Mouse (Mus musculus) forebrain, postnatal 0 days (tissue): ENCODE results near the gene Slc35c2. TPM values are rescaled to one million over a fixed set of nuclear protein-coding genes. Genes with fewer than 3 reads are reported as not detected.

Experiments used
- ATAC-seq: fragments of 200-750 bp; cut with Nextera tagmentation; 2 replicates; pipeline ENCODE4 v1.8.0; 2017; ENCODE audit warnings: mild to moderate bottlenecking, moderate library complexity
- DNase-seq: peaks from one replicate; pipeline ENCODE4 v3.0.0-alpha.2; 2015
- H3K27ac ChIP-seq: fragments of 300-500 bp; sonication (generic); 2 replicates; pipeline ENCODE4 v1.5.1; 2014; ENCODE audit warnings: low read depth, mild to moderate bottlenecking, antibody characterized with exemption, low read length, moderate library complexity, mixed read lengths
- H3K27me3 ChIP-seq: fragments of 300-500 bp; sonication (generic); 2 replicates; pipeline ENCODE4 v1.6.1; 2014; ENCODE audit warnings: mild to moderate bottlenecking, low read length, mixed read lengths; ENCODE audit not compliant: insufficient read depth
- H3K36me3 ChIP-seq: fragments of 300-500 bp; sonication (generic); 2 replicates; pipeline ENCODE4 v1.6.1; 2014; ENCODE audit warnings: mild to moderate bottlenecking, moderate library complexity; ENCODE audit not compliant: insufficient read depth
- H3K4me1 ChIP-seq: fragments of 300-500 bp; sonication (generic); 2 replicates; pipeline ENCODE4 v1.6.1; 2014; ENCODE audit warnings: antibody characterized with exemption; ENCODE audit not compliant: insufficient read depth
- H3K4me2 ChIP-seq: fragments of 300-500 bp; sonication (generic); 2 replicates; pipeline ENCODE4 v1.6.1; 2014; ENCODE audit warnings: low read depth, mild to moderate bottlenecking, moderate library complexity
- H3K4me3 ChIP-seq: fragments of 300-500 bp; sonication (generic); 2 replicates; pipeline ENCODE4 v1.5.1; 2014; ENCODE audit warnings: low read depth, low read length, mixed read lengths
- H3K9ac ChIP-seq: fragments of 300-500 bp; sonication (generic); 2 replicates; pipeline ENCODE4 v1.6.1; 2014; ENCODE audit warnings: mild to moderate bottlenecking
- H3K9me3 ChIP-seq: fragments of 300-500 bp; sonication (generic); 2 replicates; pipeline ENCODE4 v1.6.1; 2016; ENCODE audit warnings: low read length
- CTCF ChIP-seq: sonication (generic); IDR thresholded peaks from 2 replicates; pipeline ENCODE4 v1.5.1; 2016; ENCODE audit warnings: antibody characterized with exemption, control low read depth, low read depth
- WGBS: fragments of 180-500 bp; shearing (Covaris S2); extraction: QIAGEN DNeasy Blood & Tissue Kit; methylation state at CpG from one replicate; pipeline ENCODE4 v1.1.7; 2014; 5-methylcytosine and 5-hydroxymethylcytosine counted together
- polyA plus RNA-seq: library from polyadenylated mRNA; unstranded; fragments of >200 nt; fragmentation: Nextera tagmentation; extraction: Ambion mirVana; gene quantifications from 2 replicates; pipeline ENCODE4 v1.2.1, GENCODE M21; 2015
- total RNA-seq: library from RNA; depleted of rRNA; stranded (reverse); fragments of >200 nt; gene quantifications from 2 replicates; pipeline ENCODE4 v1.2.3, GENCODE M21; 2014

Slc35c2 gene
- total and polyA plus RNA-seq, 2 experiments from 2014 or later = 62.7 to 85.8 TPM

DNA sequence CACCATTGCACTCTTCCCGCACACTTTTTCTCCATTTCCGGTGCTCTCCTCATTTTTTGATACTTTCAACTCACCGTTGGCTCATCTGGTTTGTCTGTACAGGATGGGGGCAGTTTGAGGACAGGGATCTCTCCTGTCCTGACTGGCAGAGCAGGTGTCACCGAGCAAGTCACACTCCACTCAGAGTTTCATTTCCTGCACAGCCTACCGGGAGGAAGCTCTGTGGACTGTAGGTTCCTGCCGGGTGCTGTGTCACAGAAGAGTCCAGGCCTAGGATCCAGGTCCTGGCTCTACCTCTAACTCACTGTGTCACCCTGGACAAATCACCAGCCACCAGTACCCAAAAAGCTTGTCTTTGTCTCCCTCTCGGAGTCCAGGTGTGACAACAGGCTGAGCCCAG, 45.9 kb downstream of the Slc35c2 start:
- Histone ChIP-seq H3K36me3 (no peaks in the 10 kb centered on the region), H3K4me1 (peaks cover 13% of the 10 kb centered on the region; the same call in 1 of the 2 replicates), H3K9ac (no peak overlapping the region), H3K27ac (no peak overlapping the region), H3K27me3 (peaks cover 10% of the 10 kb centered on the region), H3K4me3 (no peak overlapping the region), H3K9me3 (no peaks in the 10 kb centered on the region), H3K4me2 (no peak overlapping the region)
- TF ChIP-seq CTCF = no peak
- 65% methylated on average over 7 of the region's 7 CpGs for WGBS
- DNase-seq (no peak), ATAC-seq (no peak)

DNA sequence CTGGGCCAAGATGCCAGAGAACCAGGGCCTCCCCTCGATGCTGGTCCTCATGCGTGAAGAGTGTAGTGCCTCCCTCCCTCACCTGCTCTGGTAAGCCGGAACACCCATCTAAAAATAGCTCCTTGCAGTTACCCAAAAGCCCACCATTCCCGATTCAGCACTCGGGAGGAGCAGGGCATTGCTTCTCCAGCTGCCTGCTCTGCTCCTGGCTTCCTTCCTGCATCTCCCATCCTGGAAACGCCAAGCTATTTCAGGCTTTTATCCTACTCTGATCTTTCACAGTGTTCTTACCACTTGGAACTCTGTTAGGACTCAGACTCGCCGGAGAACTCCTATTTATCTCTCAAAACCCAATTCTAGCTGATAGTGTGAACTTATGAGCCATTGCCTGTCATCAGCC, 47.3 kb downstream of the Slc35c2 start:
- no peak for ATAC-seq
- H3K9me3 ChIP-seq = no peaks in the 10 kb centered on the region
- peak; percentile 16 for DNase-seq

DNA sequence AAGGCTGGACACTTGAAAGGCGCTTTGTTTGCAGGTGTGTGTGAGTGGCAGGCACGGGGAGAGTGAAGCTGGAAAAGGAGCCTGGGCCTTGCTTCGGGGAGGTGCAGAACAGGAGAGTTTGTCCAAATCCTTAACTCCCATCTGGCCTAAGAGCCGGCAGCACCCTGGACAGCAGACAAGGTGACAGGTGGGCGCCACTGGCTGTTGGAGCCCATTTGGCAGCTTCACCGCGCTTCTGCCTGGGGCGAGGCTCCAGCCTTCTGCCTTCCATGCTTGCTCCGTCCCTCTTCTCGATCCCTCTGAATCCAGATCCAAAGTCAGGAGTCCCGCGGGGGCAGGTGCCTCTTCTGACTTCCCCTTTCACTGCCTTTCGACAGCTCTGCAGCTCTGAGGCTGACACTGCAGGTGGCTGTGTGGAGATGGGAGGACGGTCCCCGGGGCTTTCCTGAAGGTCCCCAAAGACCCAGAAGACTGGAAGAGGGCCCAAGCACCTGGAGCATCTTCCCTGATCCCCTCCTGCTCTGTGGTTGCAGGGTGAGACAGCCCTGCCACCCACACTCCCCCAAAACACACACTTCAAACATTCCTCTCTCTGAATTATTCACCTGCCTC, 48.0 kb downstream of the Slc35c2 start:
- Histone ChIP-seq H3K27ac (no peak overlapping the region), H3K4me1 (peaks cover 13% of the 10 kb centered on the region; the same call in 1 of the 2 replicates), H3K27me3 (peaks cover 17% of the 10 kb centered on the region), H3K4me2 (no peak overlapping the region), H3K9ac (no peak overlapping the region), H3K36me3 (no peaks in the 10 kb centered on the region), H3K9me3 (no peaks in the 10 kb centered on the region), H3K4me3 (no peak overlapping the region)
- DNase-seq = no peak
- WGBS = 32% methylated on average over 15 of the region's 15 CpGs
- TF ChIP-seq CTCF = no peak
- no peak for ATAC-seq

More for the DNA sequence above, 47.3 kb downstream of the Slc35c2 start:
- TF ChIP-seq CTCF = no peak
- no peak overlapping the region for H3K4me2 ChIP-seq
- 28% methylated on average over 8 of the region's 8 CpGs for WGBS
- H3K4me3 ChIP-seq = no peak overlapping the region
- peaks cover 13% of the 10 kb centered on the region; the same call in 1 of the 2 replicates for H3K4me1 ChIP-seq
- no peak overlapping the region for H3K27ac ChIP-seq
- peaks cover 17% of the 10 kb centered on the region for H3K27me3 ChIP-seq
- no peak overlapping the region for H3K9ac ChIP-seq
- H3K36me3 ChIP-seq = no peaks in the 10 kb centered on the region

DNA sequence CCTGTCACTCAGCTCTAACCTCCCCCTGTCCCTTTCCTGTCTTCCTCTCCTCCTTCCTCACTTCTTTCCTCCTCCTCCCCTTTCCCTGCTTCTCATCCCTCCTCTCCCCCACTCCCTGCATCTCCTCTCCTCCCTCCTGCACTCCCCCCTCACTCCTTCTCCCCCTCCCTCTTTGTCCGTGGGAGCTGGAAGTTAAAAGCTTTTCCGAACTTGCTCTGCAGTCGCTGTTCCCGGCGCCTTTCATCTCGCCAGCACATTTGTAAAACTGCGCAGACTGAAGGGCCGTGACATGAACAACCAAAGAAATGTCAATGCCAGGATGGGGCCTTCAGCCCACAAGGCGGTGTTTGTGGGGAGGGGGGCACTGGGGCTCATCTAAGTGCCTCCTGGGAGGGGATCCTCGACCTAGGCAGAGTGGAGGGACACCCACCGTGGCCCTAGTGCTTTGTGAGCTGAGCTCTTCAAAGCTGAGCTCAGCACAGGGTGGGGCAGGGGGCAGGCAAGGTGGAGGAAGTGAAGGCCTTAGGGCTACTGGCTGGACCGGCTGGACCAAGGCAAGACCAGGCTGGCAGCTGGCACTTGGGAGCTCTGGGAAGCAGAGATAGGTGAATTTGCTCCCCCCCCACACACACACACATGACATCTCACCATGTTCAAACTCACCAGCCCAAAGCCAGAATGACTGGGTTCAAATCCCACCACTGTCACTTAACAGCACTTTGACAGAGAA, 49.1 kb downstream of the Slc35c2 start:
- H3K4me1 ChIP-seq = peaks cover 13% of the 10 kb centered on the region; the same call in 1 of the 2 replicates
- no peak overlapping the region for H3K9ac ChIP-seq
- no peak overlapping the region for H3K27ac ChIP-seq
- no peaks in the 10 kb centered on the region for H3K36me3 ChIP-seq
- DNase-seq = no peak
- peaks cover 17% of the 10 kb centered on the region for H3K27me3 ChIP-seq
- WGBS = 7% methylated on average over 12 of the region's 12 CpGs
- H3K4me2 ChIP-seq = no peak overlapping the region
- TF ChIP-seq CTCF = no peak
- no peaks in the 10 kb centered on the region for H3K9me3 ChIP-seq
- ATAC-seq = no peak
- H3K4me3 ChIP-seq = no peak overlapping the region

DNA sequence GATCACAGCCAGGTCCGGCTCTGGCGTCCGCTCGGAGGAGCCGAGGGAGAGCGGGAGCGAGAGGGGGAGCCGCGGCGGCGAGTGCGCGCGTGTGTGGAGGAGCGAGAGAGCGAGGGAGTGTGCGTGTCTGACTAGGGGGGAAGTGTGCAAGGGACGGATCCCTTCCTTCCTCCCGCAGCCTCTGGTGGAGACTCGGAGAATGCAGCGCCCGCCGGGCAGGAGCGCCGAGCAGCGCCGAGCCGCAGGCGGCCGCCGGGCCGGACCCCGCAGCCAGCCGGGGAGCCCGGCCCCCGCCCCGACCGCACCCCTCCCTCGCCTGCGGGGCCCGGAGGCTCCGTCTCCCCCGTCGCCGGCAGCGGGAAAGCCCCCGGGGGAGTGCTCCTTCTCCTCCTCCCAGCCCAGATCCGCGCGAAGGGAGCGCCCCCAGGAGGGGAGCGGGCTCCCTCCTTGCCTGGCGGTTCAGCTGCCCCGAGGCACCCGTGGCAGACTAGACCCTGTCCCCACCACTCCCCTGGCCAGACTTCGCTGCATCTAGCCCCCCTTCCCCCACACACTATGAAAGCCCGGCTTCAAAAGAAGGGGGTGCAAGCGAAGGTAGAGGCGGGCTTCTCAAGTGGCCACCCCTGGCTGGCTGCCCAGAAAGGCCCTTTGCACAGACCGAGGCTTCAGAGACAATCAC, 52.9 kb downstream of the Slc35c2 start, which contains the start of gene Cdh22:
Gene Cdh22, minus strand, starts transcription at position 241 of the 679 bp plus-strand sequence.
- no peaks in the 10 kb centered on the region for H3K4me1 ChIP-seq
- H3K4me3 ChIP-seq = peak within 1 kb of the TSS; percentile 70
- ATAC-seq (peak; percentile 94), DNase-seq (peak; percentile 82)
- H3K9ac ChIP-seq = peak within 1 kb of the TSS; percentile 64
- peak within 1 kb of the TSS; percentile 98 for H3K4me2 ChIP-seq
- WGBS = 3% methylated on average over 46 of the region's 60 CpGs
- peaks cover 22% of the 10 kb centered on the region for H3K27me3 ChIP-seq
- H3K9me3 ChIP-seq = no peaks in the 10 kb centered on the region
- H3K36me3 ChIP-seq = no peaks in the 10 kb centered on the region
- peak within 1 kb of the TSS; percentile 35; the same call in 1 of the 2 replicates for H3K27ac ChIP-seq
- peak; percentile 70 for TF ChIP-seq CTCF

DNA sequence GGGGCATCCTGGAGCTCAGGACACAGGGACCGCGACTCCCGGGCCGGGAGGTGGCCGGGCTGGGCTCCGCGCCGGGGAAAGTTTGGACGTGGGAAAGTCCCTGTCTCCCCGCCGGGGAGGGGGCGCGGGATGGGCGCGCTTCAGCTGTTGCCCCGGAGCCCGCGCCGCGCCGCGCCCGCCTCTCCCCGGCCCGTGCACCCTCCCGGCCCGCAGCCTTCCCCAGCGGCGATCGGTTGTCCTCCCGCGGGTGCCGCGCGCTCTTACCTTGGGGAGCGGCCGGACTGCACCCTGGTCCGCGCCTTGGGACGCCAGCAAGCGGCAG, 53.4 kb downstream of the Slc35c2 start:
- TF ChIP-seq CTCF = no peak
- peak; percentile 55 for ATAC-seq
- H3K4me2 ChIP-seq = peak overlapping the region; percentile 98
- peak overlapping the region; percentile 70 for H3K4me3 ChIP-seq
- H3K27me3 ChIP-seq = peaks cover 22% of the 10 kb centered on the region
- H3K9ac ChIP-seq = peak overlapping the region; percentile 64
- H3K9me3 ChIP-seq = no peaks in the 10 kb centered on the region
- 8% methylated on average over 33 of the region's 41 CpGs for WGBS
- peak overlapping the region; percentile 35; the same call in 1 of the 2 replicates for H3K27ac ChIP-seq
- H3K36me3 ChIP-seq = no peaks in the 10 kb centered on the region
- H3K4me1 ChIP-seq = no peaks in the 10 kb centered on the region
- no peak for DNase-seq
